Mouse (Mus musculus) neural tube, embryonic 11.5 days (tissue): ENCODE results near the gene Ttll5. TPM values are rescaled to one million over a fixed set of nuclear protein-coding genes. Genes with fewer than 3 reads are reported as not detected.

Source experiments
- ATAC-seq: fragments of 200-750 bp; cut with Nextera tagmentation; 2 replicates; pipeline ENCODE4 v1.8.0; 2017; ENCODE audit warnings: moderate number of reproducible peaks, mild to moderate bottlenecking, moderate TSS enrichment, moderate library complexity; ENCODE audit not compliant: insufficient read depth, low FRiP score, low TSS enrichment
- DNase-seq: peaks from one replicate; pipeline ENCODE4 v3.0.0-alpha.2; 2015; ENCODE audit warnings: low spot score
- H3K27ac ChIP-seq: fragments of 300-500 bp; sonication (generic); 2 replicates; pipeline ENCODE4 v1.5.1; 2014; ENCODE audit warnings: low read depth, mild to moderate bottlenecking, low read length
- H3K27me3 ChIP-seq: fragments of 300-500 bp; sonication (generic); 2 replicates; pipeline ENCODE4 v1.6.1; 2014; ENCODE audit warnings: mild to moderate bottlenecking, low read length, mixed read lengths; ENCODE audit not compliant: control insufficient read depth, insufficient read depth
- H3K36me3 ChIP-seq: fragments of 300-500 bp; sonication (generic); 2 replicates; pipeline ENCODE4 v1.6.1; 2014; ENCODE audit warnings: mild to moderate bottlenecking, low read length, moderate library complexity, mixed read lengths; ENCODE audit not compliant: control insufficient read depth, insufficient read depth
- H3K4me1 ChIP-seq: fragments of 300-500 bp; sonication (generic); 2 replicates; pipeline ENCODE4 v1.6.1; 2014; ENCODE audit warnings: low read length, mixed read lengths; ENCODE audit not compliant: control insufficient read depth, insufficient read depth
- H3K4me2 ChIP-seq: fragments of 300-500 bp; sonication (generic); 2 replicates; pipeline ENCODE4 v1.6.1; 2014; ENCODE audit warnings: low read depth, mild to moderate bottlenecking, moderate library complexity
- H3K4me3 ChIP-seq: fragments of 300-500 bp; sonication (generic); 2 replicates; pipeline ENCODE4 v1.5.1; 2014; ENCODE audit warnings: low read depth, low read length
- H3K9ac ChIP-seq: fragments of 300-500 bp; sonication (generic); 2 replicates; pipeline ENCODE4 v1.6.1; 2014; ENCODE audit warnings: mild to moderate bottlenecking, low read length
- H3K9me3 ChIP-seq: fragments of 300-500 bp; sonication (generic); 2 replicates; pipeline ENCODE4 v1.6.1; 2016; ENCODE audit warnings: low read length; ENCODE audit not compliant: control insufficient read depth
- WGBS: fragments of 180-500 bp; shearing (Covaris S2); extraction: QIAGEN DNeasy Blood & Tissue Kit; methylation state at CpG from one replicate; pipeline ENCODE4 v1.1.7; 2014; 5-methylcytosine and 5-hydroxymethylcytosine counted together
- polyA plus RNA-seq: library from polyadenylated mRNA; unstranded; fragments of >200 nt; fragmentation: Nextera tagmentation; extraction: Ambion mirVana; gene quantifications from 2 replicates; pipeline ENCODE4 v1.2.1, GENCODE M21; 2014

Gene Ttll5
- polyA plus RNA-seq, 1 experiment from 2014 or later, result 14.2 TPM

- no peaks in the 10 kb centered on the region for H3K4me1 ChIP-seq
- ATAC-seq (no peak), DNase-seq (no peak)
- no peak overlapping the region for H3K4me2 ChIP-seq
- H3K27ac ChIP-seq, result no peak overlapping the region
- H3K27me3 ChIP-seq, result no peaks in the 10 kb centered on the region
- H3K9ac ChIP-seq, result no peak overlapping the region
- 90% methylated on average over 2 of the region's 2 CpGs for WGBS
- H3K4me3 ChIP-seq, result no peak overlapping the region
- no peaks in the 10 kb centered on the region for H3K9me3 ChIP-seq
- H3K36me3 ChIP-seq, result no peaks in the 10 kb centered on the region
Observed at GRCm38 (mm10) chr12:85958460-85958859, 134.0 kb downstream of the Ttll5 start.

- WGBS, result 49% methylated on average over 10 of the region's 10 CpGs
- Histone ChIP-seq H3K27ac (no peak overlapping the region), H3K4me3 (no peak overlapping the region), H3K4me1 (no peaks in the 10 kb centered on the region), H3K27me3 (no peaks in the 10 kb centered on the region), H3K36me3 (no peaks in the 10 kb centered on the region), H3K9me3 (no peaks in the 10 kb centered on the region), H3K9ac (no peak overlapping the region), H3K4me2 (no peak overlapping the region)
- ATAC-seq (no peak), DNase-seq (no peak)
Observed at GRCm38 (mm10) chr12:85959822-85960501, 135.5 kb downstream of the Ttll5 start.

GRCm38 (mm10) chr12:85960699-85961098, 136.2 kb downstream of the Ttll5 start:
- Histone ChIP-seq H3K4me2 (no peak overlapping the region), H3K9me3 (no peaks in the 10 kb centered on the region), H3K27ac (no peak overlapping the region), H3K4me3 (no peak overlapping the region), H3K36me3 (no peaks in the 10 kb centered on the region), H3K27me3 (no peaks in the 10 kb centered on the region), H3K4me1 (no peaks in the 10 kb centered on the region), H3K9ac (no peak overlapping the region)
- DNase-seq (no peak), ATAC-seq (no peak)
- WGBS, result 75% methylated on average over 4 of the region's 4 CpGs

GRCm38 (mm10) chr12:85963160-85963559, 138.7 kb downstream of the Ttll5 start:
- no peak overlapping the region for H3K4me3 ChIP-seq
- H3K4me1 ChIP-seq, result no peaks in the 10 kb centered on the region
- H3K27ac ChIP-seq, result no peak overlapping the region
- H3K4me2 ChIP-seq, result no peak overlapping the region
- no peak for DNase-seq
- no peaks in the 10 kb centered on the region for H3K9me3 ChIP-seq
- no peak overlapping the region for H3K9ac ChIP-seq
- 85% methylated on average over 2 of the region's 2 CpGs for WGBS
- no peak for ATAC-seq
- no peaks in the 10 kb centered on the region for H3K27me3 ChIP-seq
- H3K36me3 ChIP-seq, result no peaks in the 10 kb centered on the region

- whole genome bisulfite sequencing, result 86% methylated on average over 11 of the region's 11 CpGs
- no peak for ATAC-seq
- Histone ChIP-seq H3K27ac (no peak overlapping the region), H3K36me3 (no peaks in the 10 kb centered on the region), H3K4me1 (no peaks in the 10 kb centered on the region), H3K9ac (no peak overlapping the region), H3K4me3 (no peak overlapping the region), H3K9me3 (no peaks in the 10 kb centered on the region), H3K27me3 (no peaks in the 10 kb centered on the region), H3K4me2 (no peak overlapping the region)
- DNase-seq, result no peak
Observed at GRCm38 (mm10) chr12:85963699-85964098, 139.2 kb downstream of the Ttll5 start.

GRCm38 (mm10) chr12:85964436-85964835, 140.0 kb downstream of the Ttll5 start:
- no peaks in the 10 kb centered on the region for H3K9me3 ChIP-seq
- ATAC-seq (no peak), DNase-seq (no peak)
- H3K27ac ChIP-seq, result no peak overlapping the region
- H3K27me3 ChIP-seq, result no peaks in the 10 kb centered on the region
- no peaks in the 10 kb centered on the region for H3K4me1 ChIP-seq
- no peak overlapping the region for H3K4me2 ChIP-seq
- 81% methylated on average over 3 of the region's 3 CpGs for WGBS
- H3K9ac ChIP-seq, result no peak overlapping the region
- no peaks in the 10 kb centered on the region for H3K36me3 ChIP-seq
- no peak overlapping the region for H3K4me3 ChIP-seq

GRCm38 (mm10) chr12:85967812-85968211, 143.4 kb downstream of the Ttll5 start:
- Histone ChIP-seq H3K4me3 (no peak overlapping the region), H3K4me2 (no peak overlapping the region), H3K27ac (no peak overlapping the region), H3K9ac (no peak overlapping the region), H3K27me3 (no peaks in the 10 kb centered on the region), H3K36me3 (no peaks in the 10 kb centered on the region), H3K9me3 (no peaks in the 10 kb centered on the region), H3K4me1 (no peaks in the 10 kb centered on the region)
- ATAC-seq, result no peak
- DNase-seq, result no peak

GRCm38 (mm10) chr12:85968409-85968808, 143.9 kb downstream of the Ttll5 start:
- Histone ChIP-seq H3K9ac (no peak overlapping the region), H3K4me3 (no peak overlapping the region), H3K27me3 (no peaks in the 10 kb centered on the region), H3K9me3 (no peaks in the 10 kb centered on the region), H3K4me1 (no peaks in the 10 kb centered on the region), H3K36me3 (no peaks in the 10 kb centered on the region), H3K4me2 (no peak overlapping the region), H3K27ac (no peak overlapping the region)
- WGBS, result 69% methylated on average over 4 of the region's 4 CpGs
- no peak for DNase-seq
- ATAC-seq, result no peak

GRCm38 (mm10) chr12:85969571-85969970, 145.1 kb downstream of the Ttll5 start:
- Histone ChIP-seq H3K36me3 (no peaks in the 10 kb centered on the region), H3K9ac (no peak overlapping the region), H3K9me3 (no peaks in the 10 kb centered on the region), H3K4me1 (no peaks in the 10 kb centered on the region), H3K4me3 (no peak overlapping the region), H3K27ac (no peak overlapping the region), H3K27me3 (no peaks in the 10 kb centered on the region), H3K4me2 (no peak overlapping the region)
- WGBS, result 65% methylated on average over 5 of the region's 5 CpGs
- ATAC-seq (no peak), DNase-seq (no peak)
